Mouse (Mus musculus) right cerebral cortex, postnatal 36 days (tissue): ENCODE data around the gene Magi1.
"Not testable (repeated sequence)": the region's sequence is repeated elsewhere in the genome, so short reads cannot be mapped to it uniquely, and the experiment has no call there.

Experiments
- DNase-seq, 2 experiments: peaks; one replicate each; pipeline ENCODE4 v3.0.0; 2022; ENCODE audit warnings: low spot score in 2 of 2, mixed read lengths in 1 of 2

Gene Magi1

DNA sequence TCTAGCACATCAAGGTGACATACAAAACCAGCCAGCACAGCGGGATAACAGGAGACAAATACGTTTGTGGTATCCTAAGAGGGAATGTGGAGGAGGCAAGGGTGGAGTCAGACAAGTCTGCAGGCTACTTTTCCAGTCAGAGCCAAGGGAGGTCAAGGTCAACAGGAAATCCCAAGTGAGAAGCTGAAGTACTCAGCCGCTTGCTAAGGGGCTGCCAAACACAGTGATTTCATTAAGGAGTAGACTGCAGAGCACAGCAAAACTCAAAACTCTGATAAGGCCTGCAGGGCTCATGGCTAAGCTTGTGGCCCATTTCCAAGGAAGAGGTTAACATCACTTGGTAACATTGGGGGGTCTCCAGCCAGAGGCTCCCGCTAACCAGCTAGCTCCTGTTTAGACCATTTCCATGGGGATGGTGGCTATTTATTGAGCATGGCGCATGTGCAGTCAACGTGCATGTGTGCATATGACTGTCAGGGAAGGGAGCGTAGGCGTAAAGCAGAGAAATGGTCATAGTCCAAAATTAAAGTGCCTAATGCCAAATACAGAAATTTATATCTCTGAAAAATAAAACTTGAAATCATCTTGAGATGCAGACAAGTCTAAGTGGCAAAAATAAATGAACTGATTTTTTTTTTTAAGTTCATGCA is 635.0 kb downstream of the Magi1 start:
- peak in 1 of 2 experiments; percentile 16 for DNase-seq

- not testable (repeated sequence) for DNase-seq
These were observed 653.9 kb downstream of the Magi1 start for GRCm38 (mm10) chr6:93629735-93630291.

GRCm38 (mm10) chr6:93627200-93627599 is 656.5 kb downstream of the Magi1 start:
- DNase-seq: no peak
